Mouse (Mus musculus) layer of hippocampus, adult 2 months (tissue): ENCODE results near the gene Kif6. TPM values are rescaled to one million over a fixed set of nuclear protein-coding genes. Genes with fewer than 3 reads are reported as not detected.

ENCODE experiments used
- DNase-seq, 2 experiments: peaks; one replicate each; pipeline ENCODE4 v3.0.0; 2022; ENCODE audit warnings: low spot score in 2 of 2
- H3K27ac ChIP-seq: fragments of 200-600 bp; 2 replicates; pipeline ENCODE4 v1.8.1; 2022
- H3K4me3 ChIP-seq: fragments of 200-600 bp; 2 replicates; pipeline ENCODE4 v1.8.1; 2022; ENCODE audit warnings: mild to moderate bottlenecking
- CTCF ChIP-seq: fragments of 200-600 bp; conservative IDR thresholded peaks from 2 replicates; pipeline ENCODE4 v1.8.1; 2022; ENCODE audit warnings: antibody characterized with exemption, mild to moderate bottlenecking, moderate library complexity
- total RNA-seq, 2 experiments: library from RNA; stranded (reverse); gene quantifications; 2 replicates each; pipeline ENCODE4 v1.2.3; 2021

Kif6 gene
- total RNA-seq, 2 experiments from 2014 or later: 5.0 to 6.1 TPM

DNA sequence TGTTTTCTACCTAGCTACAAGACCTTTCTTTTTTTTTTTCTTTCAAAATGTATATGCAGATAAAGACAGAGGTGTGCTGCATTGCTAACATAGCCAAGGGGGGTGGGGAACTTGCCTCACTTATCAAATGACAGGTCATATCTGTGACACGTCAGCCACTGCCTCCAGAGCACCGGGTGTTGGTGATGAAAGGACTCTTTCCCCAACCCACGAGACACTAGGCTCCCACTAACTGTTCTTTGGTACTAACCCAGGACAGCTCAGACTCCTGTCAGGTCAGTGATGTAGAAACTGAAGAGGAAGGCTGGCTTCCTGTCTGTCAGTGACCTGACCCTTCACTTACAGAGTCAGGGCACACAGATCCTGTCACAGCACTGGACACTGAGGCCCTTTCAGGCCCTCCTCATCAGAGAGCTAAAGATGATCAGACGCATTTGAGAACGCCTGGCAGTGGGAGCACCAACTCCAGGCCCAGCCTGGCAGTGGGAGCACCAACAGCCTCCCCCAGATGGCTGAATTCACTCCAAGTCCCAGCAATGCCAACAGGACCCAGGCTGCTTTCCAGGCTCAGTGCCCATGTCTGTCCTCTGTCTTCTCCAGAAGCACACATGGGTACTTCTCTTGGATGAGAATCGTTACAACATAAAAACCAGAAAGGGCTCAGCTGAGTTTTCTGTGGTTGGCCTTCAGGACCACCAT is 209.4 kb downstream of the Kif6 start:
- Histone ChIP-seq H3K4me3 (no peak overlapping the region), H3K27ac (peak overlapping the region; percentile 24; the same call in 1 of the 2 replicates)
- TF ChIP-seq CTCF: no peak
- DNase-seq: peak; percentile 46 to 60

DNA sequence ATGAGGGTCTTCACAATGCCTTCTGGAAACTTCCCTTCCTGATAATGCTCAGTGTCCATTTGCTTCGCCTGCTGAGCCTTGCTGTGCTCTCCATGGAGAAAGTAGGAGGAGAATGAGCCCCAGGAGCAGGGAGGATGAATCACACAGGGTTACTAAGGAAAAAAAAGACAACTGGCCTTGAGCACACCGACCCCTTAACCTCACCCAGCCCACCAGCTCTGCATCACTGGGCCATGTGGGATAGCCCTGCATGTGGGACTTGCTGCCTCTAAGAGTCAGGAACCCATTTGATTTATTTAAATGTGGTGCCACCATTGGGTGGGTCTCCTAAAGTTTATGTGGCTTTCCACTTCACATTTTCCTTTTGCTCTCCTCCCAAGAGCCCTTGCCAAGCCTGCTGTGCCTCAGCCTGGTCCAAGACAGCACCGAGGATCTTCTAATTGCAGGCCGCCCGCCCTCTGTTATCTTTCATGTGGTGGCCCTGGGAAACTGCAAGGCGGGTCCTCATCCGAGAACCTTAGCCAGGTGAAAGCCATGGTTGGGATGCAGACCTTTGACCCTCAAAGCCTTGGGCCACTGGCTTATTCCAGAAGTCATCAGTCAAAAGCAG is 210.0 kb downstream of the Kif6 start:
- peak overlapping the region; percentile 24; the same call in 1 of the 2 replicates for H3K27ac ChIP-seq
- DNase-seq: no peak
- TF ChIP-seq CTCF: no peak
- no peak overlapping the region for H3K4me3 ChIP-seq

DNA sequence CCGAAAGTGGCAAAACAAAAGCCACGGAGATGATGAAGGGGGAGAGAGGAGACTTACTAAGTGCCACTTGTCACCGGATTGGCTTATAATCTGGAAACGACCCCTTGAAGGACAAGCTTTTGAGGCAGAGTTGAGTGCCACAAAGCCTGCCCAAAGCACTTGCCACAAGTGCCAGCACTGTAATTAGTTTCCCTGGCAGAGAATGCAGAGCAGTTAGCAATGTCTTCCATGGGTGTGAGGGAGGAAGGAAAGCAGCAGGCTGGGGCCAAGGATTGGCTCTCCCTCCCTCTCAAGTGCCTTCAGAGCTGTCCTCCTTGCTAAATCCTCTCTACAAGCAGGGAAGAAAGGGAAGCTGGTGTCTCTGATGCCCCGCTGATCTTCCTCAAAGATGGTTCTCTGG is 210.9 kb downstream of the Kif6 start:
- no peak for TF ChIP-seq CTCF
- Histone ChIP-seq H3K4me3 (no peak overlapping the region), H3K27ac (no peak overlapping the region)
- peak in 1 of 2 experiments; percentile 32 for DNase-seq

DNA sequence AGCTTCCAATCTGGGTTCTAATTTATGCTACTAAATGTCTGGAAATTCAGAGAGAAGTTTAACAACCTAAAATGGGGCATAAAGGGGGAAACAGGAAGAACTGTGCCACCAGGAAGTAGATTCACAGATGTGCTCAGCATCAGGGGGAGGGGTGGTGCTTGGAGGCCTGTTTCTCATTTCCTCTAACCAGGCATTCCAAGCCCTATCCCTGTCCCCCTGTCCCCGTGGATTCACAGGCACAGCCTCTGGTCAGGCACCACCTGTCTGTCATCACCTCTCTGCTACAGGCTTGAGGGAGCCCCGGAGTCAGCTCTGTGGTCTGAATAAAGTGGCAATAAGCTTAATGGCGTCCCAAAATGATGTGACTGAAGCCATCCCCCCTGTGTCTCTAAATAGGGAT is 216.8 kb downstream of the Kif6 start:
- DNase-seq: no peak
- TF ChIP-seq CTCF: no peak
- H3K27ac ChIP-seq: no peak overlapping the region
- H3K4me3 ChIP-seq: no peak overlapping the region

DNA sequence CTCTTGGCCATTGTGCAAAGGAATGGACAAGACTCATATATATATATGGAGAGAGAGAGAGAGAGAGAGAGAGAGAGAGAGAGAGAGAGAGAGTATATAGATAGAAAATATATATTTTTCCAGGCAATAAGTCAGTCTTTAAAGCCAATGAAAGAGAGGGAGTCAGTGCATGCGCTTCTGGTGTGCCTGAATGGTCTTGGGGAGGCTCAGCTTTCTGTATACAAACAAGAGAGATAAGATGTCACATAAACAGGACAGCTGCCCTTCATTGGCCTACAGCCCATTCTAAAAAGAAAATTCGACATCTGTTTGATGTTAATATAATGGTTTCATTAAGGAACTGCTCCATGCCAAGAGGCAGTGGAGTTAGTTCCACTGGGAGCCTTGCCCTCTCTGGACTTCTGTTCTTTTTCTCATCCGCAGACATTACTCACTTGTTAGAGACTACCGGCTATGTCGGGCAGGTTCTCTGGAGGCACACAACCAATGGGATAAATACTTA is 219.2 kb downstream of the Kif6 start:
- H3K27ac ChIP-seq: no peak overlapping the region
- H3K4me3 ChIP-seq: no peak overlapping the region
- TF ChIP-seq CTCF: no peak
- no peak for DNase-seq

DNA sequence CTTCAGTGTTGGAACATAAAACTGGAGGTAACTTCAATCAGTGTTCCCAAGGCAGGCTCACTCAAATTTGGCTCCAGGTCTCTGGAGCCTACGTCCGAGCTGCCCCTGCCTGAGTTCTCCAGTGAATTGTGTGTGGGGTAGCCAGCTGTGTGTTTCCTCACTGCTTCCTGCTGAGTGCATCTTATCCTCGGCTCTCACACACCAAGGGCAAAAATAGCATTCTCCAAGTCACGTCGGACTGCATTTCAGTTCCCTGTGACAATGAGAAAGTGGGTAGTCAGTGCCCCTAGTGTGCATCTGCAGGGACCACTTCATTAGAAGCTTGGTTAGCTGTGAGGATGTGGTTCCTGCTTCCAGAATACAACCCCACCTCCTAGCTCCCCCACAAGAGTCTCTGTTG is 222.5 kb downstream of the Kif6 start:
- Histone ChIP-seq H3K4me3 (no peak overlapping the region), H3K27ac (no peak overlapping the region)
- no peak for TF ChIP-seq CTCF
- DNase-seq: no peak

DNA sequence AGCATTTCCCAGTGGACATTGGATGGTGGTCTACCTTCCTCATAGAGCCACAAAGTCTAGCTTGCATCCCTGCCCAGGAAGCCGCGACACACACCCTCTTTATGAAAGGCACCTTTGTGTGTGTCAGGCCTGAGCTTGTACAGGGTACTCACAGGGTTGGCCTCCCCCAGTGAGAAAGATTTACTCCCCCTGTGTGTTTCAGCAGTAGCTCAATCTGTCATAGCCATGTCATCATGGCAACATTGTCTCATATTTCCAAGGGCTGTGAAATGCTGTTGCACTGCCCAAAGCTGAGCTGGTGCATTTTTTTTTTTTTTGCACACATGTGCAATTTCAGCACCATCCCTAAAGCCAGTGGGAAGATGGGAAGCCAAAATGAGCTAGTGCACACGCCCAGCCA is 224.3 kb downstream of the Kif6 start:
- no peak for TF ChIP-seq CTCF
- DNase-seq: no peak
- no peak overlapping the region for H3K4me3 ChIP-seq
- H3K27ac ChIP-seq: no peak overlapping the region

DNA sequence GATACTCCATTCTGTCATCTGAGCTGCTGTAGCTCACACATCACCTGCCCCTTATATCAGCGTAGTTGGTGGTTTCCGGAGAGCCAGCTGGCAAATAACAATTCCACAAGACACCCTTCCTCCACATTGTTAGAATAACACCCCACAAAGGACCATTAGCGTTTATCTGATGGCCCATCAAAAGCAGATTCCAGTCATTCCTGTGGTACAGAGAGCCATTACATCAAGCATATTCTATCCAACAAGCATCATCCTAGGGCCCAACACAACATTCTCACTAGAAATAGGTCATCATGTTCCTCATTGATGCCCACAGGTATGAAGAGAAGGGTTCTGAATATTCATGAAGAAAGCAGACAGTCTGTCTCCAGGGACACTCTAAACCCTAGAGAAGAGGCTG is 236.3 kb downstream of the Kif6 start:
- Histone ChIP-seq H3K27ac (no peak overlapping the region), H3K4me3 (no peak overlapping the region)
- no peak for DNase-seq
- no peak for TF ChIP-seq CTCF

DNA sequence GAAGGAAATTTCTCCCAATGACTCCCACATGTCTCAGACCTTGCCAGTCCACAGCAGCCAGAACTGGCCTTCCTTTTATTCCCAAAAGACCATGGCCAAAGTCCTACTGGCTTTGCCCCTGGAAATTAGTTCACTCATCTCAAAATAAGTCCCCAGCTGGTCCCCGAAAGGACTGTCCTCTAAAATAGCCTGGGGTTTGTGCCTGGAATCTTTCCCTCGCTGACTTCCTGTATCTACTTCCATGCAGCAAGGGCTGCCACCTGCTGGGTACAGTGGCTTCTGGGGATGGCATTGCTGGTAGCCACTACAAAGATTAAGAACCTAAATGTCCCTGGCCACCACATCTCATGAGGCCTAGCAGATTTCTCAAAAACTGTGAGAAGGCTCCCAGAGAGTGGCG is 237.2 kb downstream of the Kif6 start:
- TF ChIP-seq CTCF: peak; percentile 70
- DNase-seq: no peak
- Histone ChIP-seq H3K4me3 (no peak overlapping the region), H3K27ac (no peak overlapping the region)

DNA sequence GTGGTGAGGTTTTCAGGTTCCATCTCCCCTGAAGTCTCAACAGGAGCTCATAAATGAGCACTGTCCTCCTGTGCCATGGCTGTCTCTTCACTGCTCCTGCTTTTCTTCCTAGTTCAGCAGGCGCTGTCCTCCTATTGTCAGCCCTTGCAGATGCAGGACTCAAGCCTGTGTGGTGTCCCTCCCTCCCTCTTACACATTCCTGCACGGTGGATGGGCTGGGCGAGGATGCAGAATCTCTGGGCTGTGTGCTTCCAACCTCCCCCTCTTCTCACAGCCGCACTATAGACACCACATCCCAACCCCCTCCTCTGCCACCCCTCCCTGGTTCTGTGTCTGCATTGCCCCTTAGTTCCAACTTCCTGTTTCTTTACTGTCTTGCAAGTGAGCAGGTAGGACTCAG is 240.8 kb downstream of the Kif6 start:
- no peak for DNase-seq
- no peak overlapping the region for H3K27ac ChIP-seq
- no peak overlapping the region for H3K4me3 ChIP-seq
- no peak for TF ChIP-seq CTCF

DNA sequence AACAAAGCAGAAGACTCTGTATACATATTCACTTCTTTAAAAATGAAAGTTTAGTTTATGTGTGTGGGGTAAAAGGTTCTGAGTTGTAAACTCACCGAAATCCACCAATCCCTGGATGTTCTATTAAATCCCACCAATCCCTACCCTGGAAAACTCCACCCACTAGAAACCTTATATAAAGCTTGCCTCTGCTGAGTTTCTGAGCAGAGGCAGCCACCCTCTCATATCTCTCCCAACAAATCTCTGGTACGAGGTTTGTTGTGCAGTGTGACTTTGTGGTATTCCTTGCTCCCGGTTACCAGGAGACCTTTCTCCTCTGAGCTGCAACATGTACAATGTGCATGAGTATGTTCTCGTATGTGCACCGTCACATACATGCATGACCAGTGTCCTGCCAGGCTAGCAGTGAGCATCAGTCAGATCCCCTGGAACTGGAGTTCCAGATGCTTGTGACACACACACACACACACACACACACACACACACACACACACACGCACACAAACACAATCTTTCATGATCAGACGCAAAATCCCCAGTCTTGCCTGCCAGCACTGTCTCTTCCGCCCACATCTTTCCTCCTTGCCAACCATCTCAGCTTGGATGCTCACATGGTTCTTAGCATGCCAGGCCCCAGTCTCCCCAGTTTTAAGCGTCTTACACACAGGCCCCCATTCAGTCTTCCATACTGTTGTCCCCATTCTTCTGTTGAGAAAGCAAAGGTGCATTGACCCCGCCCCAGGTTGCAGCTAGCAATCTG is 245.3 kb downstream of the Kif6 start:
- peak in 1 of 2 experiments; percentile 61 for DNase-seq
- Histone ChIP-seq H3K27ac (no peak overlapping the region), H3K4me3 (no peak overlapping the region)
- TF ChIP-seq CTCF: no peak

DNA sequence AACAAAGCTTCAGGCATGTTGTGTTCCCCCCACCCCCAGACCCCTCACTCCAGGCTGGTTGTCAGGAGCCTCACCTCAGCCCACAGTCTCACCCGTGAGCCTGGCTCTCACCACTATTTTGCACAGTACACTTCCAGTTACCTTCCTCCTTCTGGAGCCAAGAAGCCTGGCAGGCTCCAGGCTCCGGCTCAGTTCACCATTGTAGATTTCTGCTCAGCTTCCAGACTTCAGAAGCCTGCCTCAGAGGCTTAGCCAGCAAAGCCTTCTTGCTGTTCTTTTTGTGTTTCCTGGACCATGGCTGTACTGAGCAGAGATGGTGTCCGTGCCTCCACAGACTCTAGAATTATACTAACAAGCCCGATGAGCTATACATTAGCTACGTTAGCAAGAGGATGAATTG is 248.7 kb downstream of the Kif6 start:
- H3K27ac ChIP-seq: no peak overlapping the region
- no peak for TF ChIP-seq CTCF
- DNase-seq: no peak
- no peak overlapping the region for H3K4me3 ChIP-seq

DNA sequence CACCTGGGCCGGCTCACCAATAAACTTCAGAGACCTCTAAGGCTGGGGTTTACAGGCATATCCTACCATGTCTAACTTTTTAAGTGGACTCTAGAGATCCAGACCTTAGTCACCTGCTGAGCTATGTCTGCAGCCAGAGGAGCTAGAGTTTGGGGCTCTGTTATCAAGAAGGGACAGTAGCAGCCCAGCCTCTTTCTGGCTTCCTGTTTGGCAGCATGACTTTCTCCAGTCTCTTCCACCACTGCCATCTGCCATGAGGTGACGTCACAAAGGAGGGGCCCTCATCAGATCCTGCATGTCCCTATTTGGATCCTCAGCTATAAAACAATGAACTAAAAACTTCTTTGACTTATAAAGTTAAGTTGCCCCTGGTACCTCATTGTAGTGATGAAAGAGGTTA is 250.7 kb downstream of the Kif6 start:
- no peak for TF ChIP-seq CTCF
- H3K27ac ChIP-seq: no peak overlapping the region

More for the DNA sequence above, 250.7 kb downstream of the Kif6 start:
- DNase-seq: no peak
- H3K4me3 ChIP-seq: no peak overlapping the region
